Mouse (Mus musculus) heart, adult 2 months (tissue): Measurements from ENCODE around the gene Zfp202. TPM values are rescaled to one million over a fixed set of nuclear protein-coding genes. Genes with fewer than 3 reads are reported as not detected.

Experiments
- DNase-seq, 2 experiments: peaks; one replicate each; pipeline ENCODE4 v3.0.0; 2021
- H3K27ac ChIP-seq: fragments of 200-600 bp; 2 replicates; pipeline ENCODE4 v1.8.1; 2022
- H3K27me3 ChIP-seq: fragments of 200-500 bp; 2 replicates; pipeline ENCODE4 v1.6.1; 2012; ENCODE audit warnings: mild to moderate bottlenecking, low read length, inconsistent platforms, mixed read lengths; ENCODE audit not compliant: control insufficient read depth, insufficient read depth
- H3K36me3 ChIP-seq: fragments of 200-500 bp; 2 replicates; pipeline ENCODE4 v1.6.1; 2012; ENCODE audit warnings: low read length, inconsistent platforms; ENCODE audit not compliant: control insufficient read depth, insufficient read depth
- H3K4me1 ChIP-seq: fragments of 200-500 bp; 2 replicates; pipeline ENCODE4 v1.6.1; 2011; ENCODE audit warnings: low read length; ENCODE audit not compliant: control insufficient read depth, insufficient read depth
- H3K4me3 ChIP-seq: fragments of 200-600 bp; 2 replicates; pipeline ENCODE4 v1.8.1; 2022
- H3K79me2 ChIP-seq: fragments of 200-500 bp; replicated peaks from 2 replicates; pipeline ENCODE4 v1.6.1; 2012; ENCODE audit warnings: mild to moderate bottlenecking, inconsistent platforms, low read length, moderate library complexity, mixed read lengths; ENCODE audit not compliant: control insufficient read depth, insufficient read depth
- H3K9ac ChIP-seq: fragments of 200-500 bp; 2 replicates; pipeline ENCODE4 v1.6.1; 2012; ENCODE audit warnings: low read depth, mild to moderate bottlenecking, control low read depth, inconsistent platforms, low read length, mixed read lengths
- CTCF ChIP-seq: fragments of 200-600 bp; IDR thresholded peaks from 2 replicates; pipeline ENCODE4 v1.8.1; 2022; ENCODE audit warnings: antibody characterized with exemption, mild to moderate bottlenecking, moderate library complexity
- EP300 ChIP-seq: fragments of 200-500 bp; IDR thresholded peaks from 2 replicates; pipeline ENCODE4 v1.6.1; 2011; ENCODE audit warnings: low read depth, low read length, control low read depth; ENCODE audit not compliant: insufficient read depth
- POLR2A ChIP-seq: fragments of 200-500 bp; IDR thresholded peaks from 2 replicates; pipeline ENCODE4 v1.6.1; 2011; ENCODE audit warnings: mild to moderate bottlenecking, low read depth, low read length, control low read depth; ENCODE audit not compliant: insufficient read depth
- WGBS: fragments of 180-500 bp; shearing (Covaris S2); methylation state at CpG from one replicate; pipeline ENCODE4 v1.1.7; 2018; 5-methylcytosine and 5-hydroxymethylcytosine counted together
- intact Hi-C: fragments of 180-260 bp; cut with DNase I; formaldehyde crosslinking; loops from one replicate; pipeline ENCODE4 v1.15.1; 2025
- polyA plus RNA-seq: library from polyadenylated mRNA; depleted of rRNA; stranded (reverse); fragments of >200 nt; gene quantifications from 2 replicates; pipeline ENCODE4 v1.2.3, GENCODE M21; 2012
- total RNA-seq, 2 experiments: library from RNA; stranded (reverse); gene quantifications; 2 replicates each; pipeline ENCODE4 v1.2.3; 2021

Gene Zfp202
- total and polyA plus RNA-seq, 3 experiments: 1.2 to 2.8 (median 2.7) TPM

GRCm38 (mm10) chr9:40234233-40235072 is 42.3 kb downstream of the Zfp202 start:
- TF ChIP-seq CTCF: no peak
- no peak for TF ChIP-seq POLR2A
- no peak for TF ChIP-seq EP300
- Histone ChIP-seq H3K4me3 (no peak overlapping the region), H3K27me3 (no peaks in the 10 kb centered on the region), H3K36me3 (no peaks in the 10 kb centered on the region), H3K79me2 (no peaks in the 10 kb centered on the region), H3K4me1 (no peaks in the 10 kb centered on the region), H3K9ac (no peak overlapping the region), H3K27ac (no peak overlapping the region)
- intact Hi-C loops: no loop called here
- no peak for DNase-seq
- 71% methylated on average over 10 of the region's 10 CpGs for WGBS

GRCm38 (mm10) chr9:40235220-40235619 is 43.1 kb downstream of the Zfp202 start:
- no peak overlapping the region for H3K4me3 ChIP-seq
- no peaks in the 10 kb centered on the region for H3K79me2 ChIP-seq
- no peak overlapping the region for H3K9ac ChIP-seq
- WGBS: 87% methylated on average over 7 of the region's 7 CpGs
- H3K36me3 ChIP-seq: no peaks in the 10 kb centered on the region
- DNase-seq: no peak
- no peak overlapping the region for H3K27ac ChIP-seq
- no peaks in the 10 kb centered on the region for H3K27me3 ChIP-seq
- intact Hi-C loops: no loop called here
- no peaks in the 10 kb centered on the region for H3K4me1 ChIP-seq
- TF ChIP-seq CTCF (no peak), POLR2A (no peak)

- intact Hi-C loops: no loop called here
- no peak for TF ChIP-seq POLR2A
- no peak for TF ChIP-seq EP300
- TF ChIP-seq CTCF: no peak
- no peaks in the 10 kb centered on the region for H3K36me3 ChIP-seq
- DNase-seq: no peak
- no peaks in the 10 kb centered on the region for H3K4me1 ChIP-seq
- no peaks in the 10 kb centered on the region for H3K79me2 ChIP-seq
- WGBS: 66% methylated on average over 4 of the region's 4 CpGs
- H3K9ac ChIP-seq: no peak overlapping the region
- H3K27ac ChIP-seq: no peak overlapping the region
- H3K4me3 ChIP-seq: no peak overlapping the region
- H3K27me3 ChIP-seq: no peaks in the 10 kb centered on the region
These were observed 47.6 kb downstream of the Zfp202 start for GRCm38 (mm10) chr9:40239749-40240148.

GRCm38 (mm10) chr9:40240311-40240710 is 48.2 kb downstream of the Zfp202 start:
- H3K79me2 ChIP-seq: no peaks in the 10 kb centered on the region
- H3K4me1 ChIP-seq: no peaks in the 10 kb centered on the region
- H3K36me3 ChIP-seq: no peaks in the 10 kb centered on the region
- no peak overlapping the region for H3K27ac ChIP-seq
- H3K27me3 ChIP-seq: no peaks in the 10 kb centered on the region
- TF ChIP-seq POLR2A: no peak
- no peak overlapping the region for H3K4me3 ChIP-seq
- WGBS: 55% methylated on average over 5 of the region's 5 CpGs
- intact Hi-C loops: no loop called here
- H3K9ac ChIP-seq: no peak overlapping the region
- no peak for DNase-seq

GRCm38 (mm10) chr9:40241223-40241801 is 49.2 kb downstream of the Zfp202 start:
- Histone ChIP-seq H3K4me3 (peak overlapping the region; percentile 45), H3K4me1 (no peaks in the 10 kb centered on the region), H3K27me3 (no peaks in the 10 kb centered on the region), H3K36me3 (no peaks in the 10 kb centered on the region; the same call in 1 of the 2 replicates), H3K27ac (peak overlapping the region; percentile 23), H3K9ac (peak overlapping the region; percentile 55), H3K79me2 (no peaks in the 10 kb centered on the region)
- peak; percentile 33 to 36 for DNase-seq
- WGBS: 10% methylated on average over 15 of the region's 15 CpGs
- no peak for TF ChIP-seq CTCF
- TF ChIP-seq POLR2A: no peak
- no peak for TF ChIP-seq EP300
- intact Hi-C loops: no loop called here
